Mouse (Mus musculus) lung, adult 10 weeks (tissue): ENCODE results near the gene Slc35f1. TPM values are rescaled to one million over a fixed set of nuclear protein-coding genes. Genes with fewer than 3 reads are reported as not detected.

ENCODE experiments used
- polyA plus RNA-seq: library from polyadenylated mRNA; stranded (reverse); fragments of 350-450 nt; fragmentation: Illumina TruSeq; extraction: RNeasy Lipid Tissue Mini Kit (QIAGEN cat#74804); gene quantifications from one replicate; pipeline ENCODE4 v1.2.3, GENCODE M21; 2014; ENCODE audit warnings: low read depth, low replicate concordance; ENCODE audit not compliant: insufficient read depth

Slc35f1 gene
- polyA plus RNA-seq, result 0.07 TPM

GRCm38 (mm10) chr10:52690334-52690991 is at the start of gene Slc35f1:
Gene Slc35f1 (plus strand): TSS chr10:52690533.

